Mouse (Mus musculus): ENCODE data around the gene Grid2.
"Not testable (repeated sequence)": the region's sequence is repeated elsewhere in the genome, so short reads cannot be mapped to it uniquely, and the experiment has no call there.

Grid2 gene

GRCm38 (mm10) chr6:63255826-63256555, at the start of gene Grid2:
TSS of gene Grid2 (plus strand) at chr6:63255876.
- no peak for DNase-seq

- DNase-seq, result no peak
Measured at GRCm38 (mm10) chr6:63250738-63251137, 4.9 kb upstream of the Grid2 start.

GRCm38 (mm10) chr6:63256556-63257405, 1.1 kb downstream of the Grid2 start:
- no peak for DNase-seq

GRCm38 (mm10) chr6:63257406-63257845, 1.8 kb downstream of the Grid2 start:
- no peak for DNase-seq

GRCm38 (mm10) chr6:63257876-63258275, 2.2 kb downstream of the Grid2 start:
- DNase-seq, result no peak

GRCm38 (mm10) chr6:63259764-63260163, 4.1 kb downstream of the Grid2 start:
- DNase-seq, result no peak

GRCm38 (mm10) chr6:63284419-63284818, 28.7 kb downstream of the Grid2 start:
- DNase-seq, result no peak

GRCm38 (mm10) chr6:63342438-63343004, 86.8 kb downstream of the Grid2 start:
- DNase-seq, result no peak

- no peak for DNase-seq
Measured at GRCm38 (mm10) chr6:63347015-63347414, 91.3 kb downstream of the Grid2 start.

- no peak for DNase-seq
Measured at GRCm38 (mm10) chr6:63381061-63381611, 125.5 kb downstream of the Grid2 start.

GRCm38 (mm10) chr6:63401698-63402097, 146.0 kb downstream of the Grid2 start:
- DNase-seq, result no peak

GRCm38 (mm10) chr6:63417534-63417933, 161.9 kb downstream of the Grid2 start:
- DNase-seq, result no peak

- no peak for DNase-seq
Measured at GRCm38 (mm10) chr6:63432751-63433150, 177.1 kb downstream of the Grid2 start.

GRCm38 (mm10) chr6:63448175-63448574, 192.5 kb downstream of the Grid2 start:
- no peak for DNase-seq

GRCm38 (mm10) chr6:63482141-63482540, 226.5 kb downstream of the Grid2 start:
- DNase-seq, result no peak

- DNase-seq, result no peak
Measured at GRCm38 (mm10) chr6:63515016-63515415, 259.3 kb downstream of the Grid2 start.

GRCm38 (mm10) chr6:63515957-63516356, 260.3 kb downstream of the Grid2 start:
- no peak for DNase-seq

- DNase-seq, result no peak
Measured at GRCm38 (mm10) chr6:63531751-63532150, 276.1 kb downstream of the Grid2 start.

GRCm38 (mm10) chr6:63532901-63533300, 277.2 kb downstream of the Grid2 start:
- DNase-seq, result no peak

- DNase-seq, result no peak
Measured at GRCm38 (mm10) chr6:63547741-63548140, 292.1 kb downstream of the Grid2 start.

- DNase-seq, result not testable (repeated sequence)
Measured at GRCm38 (mm10) chr6:63568741-63569140, 313.1 kb downstream of the Grid2 start.

- no peak for DNase-seq
Measured at GRCm38 (mm10) chr6:63590681-63591080, 335.0 kb downstream of the Grid2 start.

GRCm38 (mm10) chr6:63609570-63609969, 353.9 kb downstream of the Grid2 start:
- DNase-seq, result no peak

Measured in thymus, postnatal 14 days (tissue).